Mouse (Mus musculus) midbrain, embryonic 16.5 days (tissue): ENCODE results near the gene Fpr3. TPM values are rescaled to one million over a fixed set of nuclear protein-coding genes. Genes with fewer than 3 reads are reported as not detected.

Source experiments
- ATAC-seq: fragments of 200-750 bp; cut with Nextera tagmentation; 2 replicates; pipeline ENCODE4 v1.8.0; 2017; ENCODE audit warnings: moderate TSS enrichment
- H3K27ac ChIP-seq: fragments of 300-500 bp; sonication (generic); 2 replicates; pipeline ENCODE4 v1.5.1; 2014; ENCODE audit warnings: mild to moderate bottlenecking, low read length, mixed read lengths
- H3K27me3 ChIP-seq: fragments of 300-500 bp; sonication (generic); 2 replicates; pipeline ENCODE4 v1.6.1; 2014; ENCODE audit warnings: low read depth, low read length, mixed read lengths; ENCODE audit not compliant: control insufficient read depth, insufficient read depth
- H3K36me3 ChIP-seq: fragments of 300-500 bp; sonication (generic); 2 replicates; pipeline ENCODE4 v1.6.1; 2014; ENCODE audit warnings: mild to moderate bottlenecking, low read length, moderate library complexity, mixed read lengths; ENCODE audit not compliant: control insufficient read depth, insufficient read depth
- H3K4me1 ChIP-seq: fragments of 300-500 bp; sonication (generic); 2 replicates; pipeline ENCODE4 v1.6.1; 2014; ENCODE audit warnings: mild to moderate bottlenecking, low read length, mixed read lengths; ENCODE audit not compliant: control insufficient read depth, insufficient read depth
- H3K4me2 ChIP-seq: fragments of 300-500 bp; sonication (generic); 2 replicates; pipeline ENCODE4 v1.6.1; 2014; ENCODE audit warnings: mild to moderate bottlenecking, low read length, mixed read lengths
- H3K4me3 ChIP-seq: fragments of 300-500 bp; sonication (generic); 2 replicates; pipeline ENCODE4 v1.5.1; 2014; ENCODE audit warnings: low read depth, mild to moderate bottlenecking, low read length, moderate library complexity, mixed read lengths
- H3K9ac ChIP-seq: fragments of 300-500 bp; sonication (generic); 2 replicates; pipeline ENCODE4 v1.6.1; 2014; ENCODE audit warnings: low read depth, low read length, mixed read lengths
- H3K9me3 ChIP-seq: fragments of 300-500 bp; sonication (generic); replicated peaks from 2 replicates; pipeline ENCODE4 v1.6.1; 2014; ENCODE audit warnings: mild to moderate bottlenecking, low read length, mixed read lengths; ENCODE audit not compliant: control insufficient read depth, poor library complexity, severe bottlenecking
- WGBS: fragments of 180-500 bp; shearing (Covaris S2); extraction: QIAGEN DNeasy Blood & Tissue Kit; methylation state at CpG from one replicate; pipeline ENCODE4 v1.1.7; 2014; 5-methylcytosine and 5-hydroxymethylcytosine counted together
- polyA plus RNA-seq: library from polyadenylated mRNA; unstranded; fragments of >200 nt; fragmentation: Nextera tagmentation; extraction: Ambion mirVana; gene quantifications from 2 replicates; pipeline ENCODE4 v1.2.1, GENCODE M21; 2015

Fpr3 gene
- polyA plus RNA-seq, 1 experiment from 2014 or later, result not detected

- H3K27me3 ChIP-seq, result no peaks in the 10 kb centered on the region
- no peaks in the 10 kb centered on the region for H3K9me3 ChIP-seq
- 23% methylated on average over 55 of the region's 55 CpGs for WGBS
- H3K36me3 ChIP-seq, result no peaks in the 10 kb centered on the region
- H3K27ac ChIP-seq, result no peak overlapping the region
- peak overlapping the region; percentile 32 for H3K4me3 ChIP-seq
- peak overlapping the region; percentile 59 for H3K9ac ChIP-seq
- H3K4me1 ChIP-seq, result no peaks in the 10 kb centered on the region
- H3K4me2 ChIP-seq, result peak overlapping the region; percentile 40
- peak; percentile 66 for ATAC-seq
Observed at GRCm38 (mm10) chr17:17849906-17850712, 37.5 kb upstream of the Fpr3 start.

GRCm38 (mm10) chr17:17855064-17855838, 32.4 kb upstream of the Fpr3 start, which contains the start of gene Has1:
Gene Has1 (minus strand): TSS chr17:17855205.
- H3K4me1 ChIP-seq, result no peaks in the 10 kb centered on the region
- H3K36me3 ChIP-seq, result no peaks in the 10 kb centered on the region
- H3K9me3 ChIP-seq, result no peaks in the 10 kb centered on the region
- no peaks in the 10 kb centered on the region for H3K27me3 ChIP-seq
- H3K27ac ChIP-seq, result no peak within 1 kb of the TSS
- H3K9ac ChIP-seq, result no peak within 1 kb of the TSS
- no peak for ATAC-seq
- WGBS, result 59% methylated on average over 8 of the region's 8 CpGs
- no peak within 1 kb of the TSS for H3K4me2 ChIP-seq
- H3K4me3 ChIP-seq, result no peak within 1 kb of the TSS

- H3K9me3 ChIP-seq, result no peaks in the 10 kb centered on the region
- no peaks in the 10 kb centered on the region for H3K27me3 ChIP-seq
- no peak overlapping the region for H3K4me2 ChIP-seq
- no peak for ATAC-seq
- H3K27ac ChIP-seq, result no peak overlapping the region
- no peak overlapping the region for H3K4me3 ChIP-seq
- no peaks in the 10 kb centered on the region for H3K36me3 ChIP-seq
- 96% methylated on average over 1 of the region's 1 CpGs for WGBS
- no peaks in the 10 kb centered on the region for H3K4me1 ChIP-seq
- H3K9ac ChIP-seq, result no peak overlapping the region
Observed at GRCm38 (mm10) chr17:17856612-17857011, 31.0 kb upstream of the Fpr3 start.

- Histone ChIP-seq H3K4me2 (no peak overlapping the region), H3K4me3 (no peak overlapping the region), H3K9me3 (no peaks in the 10 kb centered on the region), H3K27me3 (no peaks in the 10 kb centered on the region), H3K36me3 (no peaks in the 10 kb centered on the region), H3K9ac (no peak overlapping the region), H3K27ac (no peak overlapping the region), H3K4me1 (no peaks in the 10 kb centered on the region)
- 92% methylated on average over 1 of the region's 1 CpGs for WGBS
- ATAC-seq, result no peak
Observed at GRCm38 (mm10) chr17:17857446-17857845, 30.2 kb upstream of the Fpr3 start.

- H3K4me2 ChIP-seq, result no peak overlapping the region
- no peak overlapping the region for H3K4me3 ChIP-seq
- no peaks in the 10 kb centered on the region for H3K9me3 ChIP-seq
- WGBS, result 94% methylated on average over 3 of the region's 3 CpGs
- no peaks in the 10 kb centered on the region for H3K27me3 ChIP-seq
- H3K27ac ChIP-seq, result no peak overlapping the region
- H3K4me1 ChIP-seq, result no peaks in the 10 kb centered on the region
- no peak overlapping the region for H3K9ac ChIP-seq
- no peak for ATAC-seq
- 0 out of 2 replicates have a peak, but pooled peaks cover 2% of the 10 kb centered on the region for H3K36me3 ChIP-seq
Observed at GRCm38 (mm10) chr17:17860110-17860509, 27.5 kb upstream of the Fpr3 start.

GRCm38 (mm10) chr17:17862360-17862759, 25.3 kb upstream of the Fpr3 start:
- H3K4me2 ChIP-seq, result no peak overlapping the region
- 0 out of 2 replicates have a peak, but pooled peaks cover 2% of the 10 kb centered on the region for H3K36me3 ChIP-seq
- no peaks in the 10 kb centered on the region for H3K27me3 ChIP-seq
- H3K4me1 ChIP-seq, result no peaks in the 10 kb centered on the region
- 67% methylated on average over 1 of the region's 1 CpGs for WGBS
- no peak overlapping the region for H3K9ac ChIP-seq
- no peak overlapping the region for H3K27ac ChIP-seq
- no peak overlapping the region for H3K4me3 ChIP-seq
- H3K9me3 ChIP-seq, result no peaks in the 10 kb centered on the region
- ATAC-seq, result no peak

GRCm38 (mm10) chr17:17865168-17865567, 22.5 kb upstream of the Fpr3 start:
- Histone ChIP-seq H3K9ac (no peak overlapping the region), H3K36me3 (0 out of 2 replicates have a peak, but pooled peaks cover 2% of the 10 kb centered on the region), H3K9me3 (no peaks in the 10 kb centered on the region), H3K4me3 (no peak overlapping the region), H3K27me3 (no peaks in the 10 kb centered on the region), H3K4me1 (no peaks in the 10 kb centered on the region), H3K4me2 (no peak overlapping the region), H3K27ac (no peak overlapping the region)
- no peak for ATAC-seq
- 64% methylated on average over 2 of the region's 2 CpGs for WGBS

- H3K36me3 ChIP-seq, result 0 out of 2 replicates have a peak, but pooled peaks cover 2% of the 10 kb centered on the region
- no peak overlapping the region for H3K4me3 ChIP-seq
- no peak overlapping the region for H3K4me2 ChIP-seq
- no peak for ATAC-seq
- no peaks in the 10 kb centered on the region for H3K4me1 ChIP-seq
- H3K9ac ChIP-seq, result no peak overlapping the region
- H3K27me3 ChIP-seq, result no peaks in the 10 kb centered on the region
- WGBS, result 87% methylated on average over 11 of the region's 11 CpGs
- no peak overlapping the region for H3K27ac ChIP-seq
- H3K9me3 ChIP-seq, result no peaks in the 10 kb centered on the region
Observed at GRCm38 (mm10) chr17:17866801-17867469, 20.7 kb upstream of the Fpr3 start.
